Mouse (Mus musculus) kidney, embryonic 16.5 days (tissue): ENCODE data around the gene Olfr452. TPM values are rescaled to one million over a fixed set of nuclear protein-coding genes. Genes with fewer than 3 reads are reported as not detected.

Source experiments
- ATAC-seq: fragments of 200-750 bp; cut with Nextera tagmentation; 2 replicates; pipeline ENCODE4 v1.8.0; 2017; ENCODE audit warnings: moderate TSS enrichment; ENCODE audit not compliant: low FRiP score, low TSS enrichment
- H3K27ac ChIP-seq: fragments of 300-500 bp; sonication (generic); 2 replicates; pipeline ENCODE4 v1.5.1; 2014; ENCODE audit warnings: low read length
- H3K27me3 ChIP-seq: fragments of 300-500 bp; sonication (generic); 2 replicates; pipeline ENCODE4 v1.6.1; 2014; ENCODE audit warnings: low read length, control low read depth, mixed read lengths; ENCODE audit not compliant: insufficient read depth
- H3K36me3 ChIP-seq: fragments of 300-500 bp; sonication (generic); 2 replicates; pipeline ENCODE4 v1.6.1; 2014; ENCODE audit warnings: low read length, control low read depth, mixed read lengths; ENCODE audit not compliant: insufficient read depth
- H3K4me1 ChIP-seq: fragments of 300-500 bp; sonication (generic); 2 replicates; pipeline ENCODE4 v1.6.1; 2014; ENCODE audit warnings: low read length, control low read depth, mixed read lengths; ENCODE audit not compliant: insufficient read depth
- H3K4me2 ChIP-seq: fragments of 300-500 bp; sonication (generic); replicated peaks from 2 replicates; pipeline ENCODE4 v1.6.1; 2014; ENCODE audit warnings: low read depth, low read length
- H3K4me3 ChIP-seq: fragments of 300-500 bp; sonication (generic); 2 replicates; pipeline ENCODE4 v1.5.1; 2014; ENCODE audit warnings: mild to moderate bottlenecking, low read length
- H3K9ac ChIP-seq: fragments of 300-500 bp; sonication (generic); replicated peaks from 2 replicates; pipeline ENCODE4 v1.6.1; 2014; ENCODE audit warnings: low read length
- H3K9me3 ChIP-seq: fragments of 300-500 bp; sonication (generic); 2 replicates; pipeline ENCODE4 v1.6.1; 2016; ENCODE audit warnings: low read length, control low read depth
- polyA plus RNA-seq: library from polyadenylated mRNA; unstranded; fragments of >200 nt; fragmentation: Nextera tagmentation; extraction: Ambion mirVana; gene quantifications from 2 replicates; pipeline ENCODE4 v1.2.1, GENCODE M21; 2015

The Olfr452 gene
- polyA plus RNA-seq, 1 experiment from 2014 or later, result not detected

DNA sequence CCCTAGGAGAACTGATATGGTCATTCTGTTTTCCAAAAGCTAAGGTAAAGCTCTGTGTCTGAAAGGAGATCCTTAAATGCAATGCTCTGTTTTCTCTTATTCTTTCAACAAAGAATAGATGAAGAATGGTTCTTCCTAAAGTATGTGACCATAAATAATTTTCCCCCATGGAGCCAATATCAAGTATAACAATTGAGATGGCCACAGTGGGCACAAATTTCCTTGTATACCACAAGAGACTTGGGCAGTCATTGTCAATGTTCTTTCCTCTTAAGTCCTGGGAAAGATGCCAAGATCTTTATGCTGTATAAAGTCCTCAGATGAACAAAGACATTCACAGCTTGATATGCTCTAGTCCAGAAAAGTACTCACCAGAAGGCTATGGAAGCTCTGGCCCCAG lies 49.2 kb downstream of the Olfr452 start, which contains the start of gene Olfr449:
Gene Olfr449 (plus strand): TSS at position 301 of the 400 bp plus-strand sequence.
- Histone ChIP-seq H3K27ac (no peak within 1 kb of the TSS), H3K9me3 (no peaks in the 10 kb centered on the region), H3K9ac (no peak within 1 kb of the TSS), H3K4me1 (no peaks in the 10 kb centered on the region), H3K4me2 (no peak within 1 kb of the TSS), H3K4me3 (no peak within 1 kb of the TSS), H3K36me3 (no peaks in the 10 kb centered on the region), H3K27me3 (no peaks in the 10 kb centered on the region)
- no peak for ATAC-seq

Other genes with a start within 250 kb of the Olfr452 start
- gene Olfr455, start 237.5 kb upstream of the Olfr452 start, polyA plus RNA-seq, result not detected in 2 replicates
- not detected in 2 replicates for gene Tcaf3, start 187.4 kb upstream of the Olfr452 start, polyA plus RNA-seq
- gene Tcaf2, start 139.8 kb upstream of the Olfr452 start, polyA plus RNA-seq, result 6.1 and 7.0 TPM in 2 replicates
- 86.4 and 95.8 TPM in 2 replicates for gene Tcaf1, start 75.0 kb upstream of the Olfr452 start, polyA plus RNA-seq
- gene Olfr453, start 45.7 kb upstream of the Olfr452 start, polyA plus RNA-seq, result not detected in 2 replicates
- gene Olfr38, start 28.7 kb upstream of the Olfr452 start, polyA plus RNA-seq, result not detected in 2 replicates
- gene Olfr450, start 26.8 kb downstream of the Olfr452 start, polyA plus RNA-seq, result not detected in 2 replicates
- not detected in 2 replicates for gene Olfr449, start 49.3 kb downstream of the Olfr452 start, polyA plus RNA-seq
- gene Olfr448, start 105.3 kb downstream of the Olfr452 start, polyA plus RNA-seq, result not detected in 2 replicates
- gene Olfr447, start 123.8 kb downstream of the Olfr452 start, polyA plus RNA-seq, result not detected in 2 replicates
- not detected in 2 replicates for gene Olfr446, start 136.3 kb downstream of the Olfr452 start, polyA plus RNA-seq
- gene Olfr444, start 164.0 kb downstream of the Olfr452 start, polyA plus RNA-seq, result not detected in 2 replicates